Mouse (Mus musculus): ENCODE results near the gene Grcc10. TPM values are rescaled to one million over a fixed set of nuclear protein-coding genes. Genes with fewer than 3 reads are reported as not detected.
A peak's percentile ranks its signal among the peaks of the same experiment; 100 is the strongest.

The Grcc10 gene
- total RNA-seq, 2 experiments from 2014 or later, result 298 to 316 TPM

DNA sequence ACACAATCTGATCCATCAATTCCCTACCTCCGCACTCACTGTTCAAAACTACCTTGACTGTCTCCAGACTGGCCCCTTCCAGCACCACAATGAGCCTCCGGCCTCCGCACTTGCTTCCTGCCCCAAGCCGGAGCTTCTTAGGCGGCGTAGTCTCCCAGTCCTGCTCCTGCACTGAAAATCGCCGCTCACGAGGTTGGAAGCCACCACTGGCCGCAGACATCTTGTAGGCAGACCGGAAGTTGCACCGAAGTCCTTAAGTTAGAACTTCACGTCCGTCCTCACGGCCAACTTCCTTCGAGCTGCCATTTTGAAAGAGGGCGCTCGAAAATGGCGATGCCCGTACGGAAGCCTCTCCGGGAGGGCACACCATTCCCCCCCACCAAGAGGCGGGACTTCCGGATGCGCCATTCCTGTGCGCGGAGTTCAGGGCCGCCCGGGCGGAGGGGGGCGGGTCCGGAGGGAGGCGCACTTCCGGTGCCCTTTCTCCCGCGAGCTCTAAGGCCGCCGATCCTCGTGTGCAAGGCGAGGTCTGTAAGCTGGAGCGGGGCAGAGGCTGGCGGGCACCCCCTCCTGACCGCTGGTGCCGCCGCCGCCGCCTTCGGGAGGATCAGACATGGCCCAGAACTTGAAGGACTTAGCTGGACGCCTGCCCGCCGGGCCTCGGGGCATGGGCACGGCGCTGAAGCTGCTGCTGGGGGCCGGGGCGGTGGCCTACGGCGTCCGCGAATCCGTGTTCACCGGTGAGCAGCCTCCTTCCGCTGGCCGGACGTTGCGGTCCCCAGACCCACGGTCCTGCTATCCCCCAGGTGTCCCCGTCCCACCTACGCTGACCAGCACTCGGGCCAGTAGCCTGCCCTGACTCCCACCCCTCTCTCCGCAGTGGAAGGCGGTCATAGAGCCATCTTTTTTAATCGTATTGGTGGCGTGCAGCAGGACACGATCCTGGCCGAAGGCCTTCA, 29.1 kb downstream of the Grcc10 start, which contains the start of the genes Emg1 and Phb2:
Gene Emg1, minus strand, starts transcription at position 355 of the 959 bp plus-strand sequence.
Gene Phb2, plus strand, starts transcription at position 513 of the 959 bp plus-strand sequence.
- DNase-seq (ENCODE audit: extremely low spot score in 1 of 2, low spot score in 2 of 2), result peak; percentile 97 to 99
- intact Hi-C loops (cut with DNase I), result no loop called here

- no peak for DNase-seq (ENCODE audit: extremely low spot score in 1 of 2, low spot score in 2 of 2)
- intact Hi-C loops (cut with DNase I), result no loop called here
These were observed 32.8 kb downstream of the Grcc10 start for GRCm38 (mm10) chr6:124708289-124708889.

DNA sequence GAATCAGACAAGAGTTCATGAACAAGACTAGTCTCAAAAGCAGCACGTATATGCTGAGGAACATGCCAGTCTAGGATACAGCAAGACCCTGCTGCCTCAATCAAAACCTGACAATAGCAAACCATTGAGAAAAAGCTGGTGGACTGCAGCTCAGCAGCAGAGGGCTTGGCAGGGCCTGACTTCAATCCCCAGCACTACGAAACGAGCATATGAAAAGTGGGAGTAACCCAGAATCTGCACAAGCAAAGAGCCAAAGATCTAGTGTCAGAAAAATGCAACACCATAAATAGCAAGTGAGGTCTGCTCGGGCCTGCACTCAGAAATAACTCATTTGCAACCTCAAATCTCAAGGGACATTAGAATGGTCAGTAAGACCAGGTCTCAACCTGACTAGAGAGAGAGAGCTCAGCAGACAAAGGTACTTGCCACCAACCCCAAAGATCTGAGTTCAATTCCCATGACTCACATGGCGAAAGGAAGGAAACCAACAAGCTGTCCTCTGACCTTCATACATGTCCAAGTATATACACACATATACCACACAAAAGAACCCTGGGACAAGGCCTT, 35.0 kb downstream of the Grcc10 start:
- DNase-seq (ENCODE audit: extremely low spot score in 1 of 2, low spot score in 2 of 2), result no peak
- intact Hi-C loops (cut with DNase I), result no loop called here

DNA sequence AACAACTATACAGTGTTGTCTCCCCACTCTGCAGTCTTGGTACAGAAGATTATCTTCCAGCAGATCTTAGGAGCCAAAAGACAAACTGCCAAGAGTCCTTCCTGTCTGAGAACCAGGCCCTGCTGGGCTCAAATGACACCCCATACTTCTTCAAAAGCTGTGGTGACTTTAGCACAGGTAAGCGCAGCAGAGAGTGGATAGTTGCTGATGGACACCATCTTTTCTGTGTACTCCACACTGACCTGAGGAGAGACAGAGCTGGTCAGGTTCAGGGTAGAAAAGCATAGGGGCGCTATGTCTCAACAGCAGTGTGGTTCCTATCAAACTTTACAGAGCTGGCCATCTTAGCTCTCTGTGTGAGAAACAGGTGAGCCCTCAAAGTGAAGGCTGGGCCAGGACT, 36.8 kb downstream of the Grcc10 start:
- no peak for DNase-seq (ENCODE audit: extremely low spot score in 1 of 2, low spot score in 2 of 2)
- intact Hi-C loops (cut with DNase I), result no loop called here

DNA sequence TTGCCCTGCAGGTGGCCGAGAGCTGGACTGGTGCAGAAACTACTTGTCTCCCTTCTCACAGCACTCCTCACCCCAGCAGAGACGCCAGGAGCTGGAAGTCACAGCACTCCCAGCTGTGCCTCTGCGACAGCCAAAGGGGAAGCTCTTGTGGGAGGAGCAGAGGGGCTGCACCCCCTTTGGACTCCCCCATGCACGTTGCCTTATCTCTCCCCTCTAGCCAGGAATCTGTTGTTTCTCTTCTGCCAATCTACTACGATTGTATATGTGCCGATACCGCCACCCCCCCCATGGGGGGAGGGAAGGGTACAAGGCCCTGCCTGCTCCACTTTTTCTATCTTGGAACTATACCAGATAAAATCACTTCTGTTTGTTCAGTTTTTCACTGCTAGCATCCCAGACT, 37.4 kb downstream of the Grcc10 start:
- DNase-seq (ENCODE audit: extremely low spot score in 1 of 2, low spot score in 2 of 2), result no peak
- intact Hi-C loops (cut with DNase I), result no loop called here

GRCm38 (mm10) chr6:124702784-124703103, 38.4 kb downstream of the Grcc10 start:
- intact Hi-C loops (cut with DNase I), result no loop called here
- peak; percentile 58 to 74 for DNase-seq (ENCODE audit: extremely low spot score in 1 of 2, low spot score in 2 of 2)

- intact Hi-C loops (cut with DNase I), result no loop called here
These were observed 38.9 kb downstream of the Grcc10 start for GRCm38 (mm10) chr6:124702102-124702783.

GRCm38 (mm10) chr6:124701338-124701737, 39.8 kb downstream of the Grcc10 start:
- DNase-seq (ENCODE audit: extremely low spot score in 1 of 2, low spot score in 2 of 2), result no peak
- intact Hi-C loops (cut with DNase I), result no loop called here

More at GRCm38 (mm10) chr6:124702102-124702783, 38.9 kb downstream of the Grcc10 start:
- no peak for DNase-seq (ENCODE audit: extremely low spot score in 1 of 2, low spot score in 2 of 2)

- intact Hi-C loops (cut with DNase I), result no loop called here
- DNase-seq (ENCODE audit: extremely low spot score in 1 of 2, low spot score in 2 of 2), result peak in 1 of 2 experiments; percentile 49
These were observed 41.1 kb downstream of the Grcc10 start for GRCm38 (mm10) chr6:124699962-124700610.

DNA sequence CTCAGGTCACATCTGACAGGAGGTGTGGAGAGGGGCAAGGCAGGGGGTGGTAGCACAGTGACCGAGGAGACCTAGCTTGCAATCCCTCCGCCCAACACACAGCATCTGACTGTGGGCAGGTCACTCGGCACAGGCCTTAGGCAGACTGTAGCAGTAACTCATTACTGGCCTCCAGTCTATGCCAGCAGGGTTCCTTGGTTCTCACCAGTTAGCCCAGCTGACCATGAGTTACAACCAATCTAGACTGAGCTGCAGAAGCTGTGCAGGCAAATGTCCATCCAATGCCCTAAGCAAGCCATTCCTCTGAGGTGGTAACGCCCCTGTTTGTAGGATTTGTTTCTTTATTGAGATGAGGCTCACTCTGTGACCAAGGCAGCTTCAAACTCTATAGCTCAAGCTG, 41.8 kb downstream of the Grcc10 start:
- intact Hi-C loops (cut with DNase I), result no loop called here
- no peak for DNase-seq (ENCODE audit: extremely low spot score in 1 of 2, low spot score in 2 of 2)

GRCm38 (mm10) chr6:124698751-124699150, 42.4 kb downstream of the Grcc10 start:
- intact Hi-C loops (cut with DNase I), result no loop called here
- DNase-seq (ENCODE audit: extremely low spot score in 1 of 2, low spot score in 2 of 2), result no peak

DNA sequence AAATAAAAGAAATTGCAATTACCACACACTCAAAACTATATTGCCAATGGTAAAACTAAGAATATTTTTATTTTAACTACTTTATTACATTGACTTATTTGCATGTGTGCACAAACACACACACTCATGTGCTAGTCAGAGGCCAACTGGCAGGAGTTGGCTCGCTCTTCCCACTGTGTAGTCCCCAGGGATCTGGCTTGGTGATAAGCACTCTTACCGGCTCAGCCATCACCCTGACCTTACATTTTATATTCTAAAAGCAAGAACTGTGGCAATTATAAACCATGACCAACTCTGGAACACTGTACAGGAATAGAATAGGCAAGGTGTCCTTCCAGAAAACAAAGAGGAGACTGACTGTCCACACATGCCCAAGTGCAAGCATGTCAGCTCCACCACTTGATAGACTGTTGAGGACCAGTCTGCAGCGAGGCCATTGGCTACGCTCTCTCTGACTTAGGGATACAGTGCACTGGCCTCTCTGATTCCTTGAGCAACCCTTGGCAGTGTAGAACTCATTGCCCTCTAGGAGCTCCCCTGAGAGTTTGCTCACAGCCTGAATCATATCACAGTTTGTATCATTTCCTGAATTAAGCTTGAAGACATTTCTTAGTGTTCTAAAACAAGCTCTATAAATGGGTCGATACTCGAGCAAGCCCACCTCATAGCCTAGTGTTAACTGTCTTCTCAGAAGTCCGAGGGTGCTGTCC, 44.6 kb downstream of the Grcc10 start:
- DNase-seq (ENCODE audit: extremely low spot score in 1 of 2, low spot score in 2 of 2), result no peak
- intact Hi-C loops (cut with DNase I), result no loop called here

- DNase-seq (ENCODE audit: extremely low spot score in 1 of 2, low spot score in 2 of 2), result peak; percentile 63 to 76
- intact Hi-C loops (cut with DNase I), result no loop called here
These were observed 46.8 kb downstream of the Grcc10 start for GRCm38 (mm10) chr6:124694166-124694955.

GRCm38 (mm10) chr6:124693243-124693981, 47.8 kb downstream of the Grcc10 start:
- intact Hi-C loops (cut with DNase I), result no loop called here
- DNase-seq (ENCODE audit: extremely low spot score in 1 of 2, low spot score in 2 of 2), result no peak

DNA sequence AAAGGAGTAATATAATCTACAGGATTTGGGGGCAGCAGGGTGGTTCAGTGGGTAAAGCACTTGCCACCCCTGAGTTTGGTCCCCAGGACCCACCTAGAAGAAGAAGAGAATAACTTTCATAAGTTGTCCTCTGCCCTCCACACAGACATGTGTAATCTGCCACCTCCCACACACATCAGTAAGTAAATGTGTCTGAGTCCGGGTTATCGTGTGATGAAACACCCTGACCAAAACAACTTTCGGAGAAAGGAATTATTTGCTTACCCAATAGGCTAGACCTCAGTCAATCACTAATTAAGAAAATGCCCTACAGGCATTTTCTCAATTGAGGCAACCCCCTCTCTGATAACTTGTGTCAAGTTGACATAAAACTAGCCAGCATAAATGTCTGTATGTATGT, 50.7 kb downstream of the Grcc10 start:
- no peak for DNase-seq (ENCODE audit: extremely low spot score in 1 of 2, low spot score in 2 of 2)
- intact Hi-C loops (cut with DNase I), result no loop called here

Data from left cerebral cortex, postnatal 10 days (tissue).